Mouse (Mus musculus) mature B cell (primary cell): ENCODE data around the gene Clps.
"Not testable (repeated sequence)": the region's sequence is repeated elsewhere in the genome, so short reads cannot be mapped to it uniquely, and the experiment has no call there.

Experiments used
- in situ Hi-C: fragments of 300-500 bp; cut with MboI; formaldehyde crosslinking; loops from 2 replicates; pipeline ENCODE4 v1.14.3; 2019

Gene Clps

DNA sequence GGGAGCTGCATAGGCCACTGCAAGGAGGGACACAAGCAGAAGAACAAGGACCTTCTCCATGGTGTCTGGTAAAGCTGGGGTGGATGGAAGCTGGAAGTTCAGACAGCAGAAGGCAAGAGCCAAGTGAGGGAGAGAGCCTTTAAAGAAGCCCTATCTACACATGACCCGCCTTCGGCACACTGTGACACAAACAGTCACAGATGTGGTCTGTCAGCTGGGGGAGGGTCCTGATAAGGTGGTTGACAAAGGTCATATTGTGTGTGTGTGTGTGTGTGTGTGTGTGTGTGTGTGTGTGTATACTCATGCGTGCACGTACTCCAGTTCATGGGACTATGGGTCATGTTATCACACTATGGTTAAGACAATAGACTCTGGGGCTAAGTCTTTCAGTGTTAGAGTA, at the start of gene Clps:
TSS of gene Clps (minus strand) at position 169 of the 400 bp plus-strand sequence.
- in situ Hi-C loops: no loop called here

DNA sequence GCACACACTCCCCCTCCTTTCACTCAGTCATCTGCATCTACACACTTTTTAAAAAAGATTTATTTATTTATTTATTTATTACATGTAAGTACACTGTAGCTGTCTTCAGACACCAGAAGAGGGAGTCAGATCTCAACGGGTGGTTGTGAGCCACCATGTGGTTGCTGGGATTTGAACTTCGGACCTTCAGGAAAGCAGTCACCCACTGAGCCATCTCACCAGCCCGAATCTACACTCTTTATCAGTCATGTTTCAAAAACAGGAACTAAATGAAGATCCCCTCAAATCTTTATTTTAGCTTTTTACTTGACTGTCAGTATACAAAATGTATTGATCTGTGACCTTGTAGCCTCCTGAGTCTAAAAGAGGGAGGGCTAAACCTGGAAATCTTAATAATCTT, 49.0 kb upstream of the Clps start:
- in situ Hi-C loops: no loop called here

DNA sequence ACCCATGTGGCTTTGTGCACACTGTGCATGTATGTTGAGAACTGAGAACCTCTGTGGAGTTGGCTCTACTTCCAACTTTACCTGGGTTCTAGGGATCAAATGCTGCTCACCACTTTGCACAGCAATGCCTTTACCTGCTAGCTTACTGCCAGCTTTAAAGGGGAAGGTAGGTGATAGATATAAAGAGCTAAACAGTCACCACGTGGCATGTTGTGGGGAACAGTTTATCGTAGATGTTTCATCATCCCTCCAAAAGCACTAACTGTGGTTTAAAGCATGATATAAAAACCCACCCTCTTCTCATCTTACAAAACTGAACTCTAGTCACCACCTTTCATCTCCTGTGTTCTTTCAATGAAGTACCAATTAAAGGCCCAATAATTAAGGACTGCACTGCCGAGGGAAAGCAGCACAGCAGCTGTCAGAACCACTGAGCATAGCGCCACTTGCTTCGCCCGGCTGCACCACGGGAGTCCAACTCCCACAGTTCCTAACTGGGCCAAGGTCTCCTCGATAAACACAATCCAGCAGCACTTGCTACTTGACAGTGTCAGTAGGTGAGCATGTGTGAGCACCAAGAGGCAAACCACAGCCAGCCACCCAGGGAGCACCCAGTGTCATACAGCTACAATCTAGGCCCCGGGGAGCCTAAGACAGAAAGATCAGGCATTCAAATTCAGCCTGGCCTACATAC, 41.1 kb upstream of the Clps start:
- in situ Hi-C loops: no loop called here

DNA sequence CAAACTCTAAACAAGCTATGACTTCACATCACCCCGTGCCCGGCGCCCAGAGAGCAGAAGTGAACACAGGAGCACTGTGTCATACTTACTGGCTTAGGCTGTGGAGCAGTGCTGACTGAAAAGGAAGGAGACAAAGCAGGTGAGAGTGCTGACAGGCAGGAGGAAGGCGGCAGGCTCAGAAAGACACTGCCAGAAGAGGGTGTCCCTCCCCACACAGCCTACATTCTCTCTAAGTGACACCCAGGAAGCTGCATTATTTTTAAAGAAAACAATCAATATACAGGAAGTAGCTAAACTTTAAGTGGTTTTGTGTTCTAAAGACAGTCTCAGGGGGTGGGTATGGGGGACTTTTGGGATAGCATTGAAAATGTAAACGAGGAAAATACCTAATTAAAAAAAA, 40.2 kb upstream of the Clps start:
- in situ Hi-C loops: no loop called here

DNA sequence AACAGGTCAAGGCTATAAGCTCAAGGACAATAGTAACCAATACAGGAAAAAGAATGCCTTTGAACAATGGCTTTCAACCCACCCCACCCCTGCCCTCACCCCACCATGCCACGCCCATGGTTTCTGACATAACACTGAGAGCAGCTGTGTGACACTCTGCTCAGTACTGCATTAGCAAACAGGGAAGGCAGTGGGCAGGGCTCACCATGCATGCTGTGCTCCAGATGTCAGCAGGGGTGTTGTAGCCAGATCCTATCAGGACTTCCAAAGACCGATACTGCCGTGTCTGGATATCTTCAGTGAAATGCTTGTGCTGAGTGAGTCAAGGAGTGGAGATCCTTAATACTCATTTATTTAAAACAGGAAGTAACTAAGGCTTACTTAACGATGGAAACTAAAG, 33.4 kb upstream of the Clps start:
- in situ Hi-C loops: no loop called here

DNA sequence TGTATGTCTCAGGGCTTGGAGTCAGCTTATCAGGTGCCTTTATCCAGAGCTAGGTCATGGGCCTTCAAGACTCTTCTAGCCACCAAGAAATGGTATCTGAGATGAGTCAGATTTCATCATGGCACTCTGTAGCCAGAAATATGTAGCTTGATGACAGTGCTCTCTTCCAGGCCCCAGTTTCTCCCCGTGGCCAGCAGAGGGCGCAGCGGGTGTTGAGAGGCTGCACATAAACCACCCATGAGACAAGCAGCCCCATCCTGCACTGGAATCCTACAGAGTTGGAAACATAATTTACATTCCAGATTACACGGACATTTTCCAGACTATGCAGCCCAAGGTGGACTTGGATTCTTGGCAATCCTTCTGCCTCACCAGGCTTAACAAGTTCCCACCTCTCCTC, 32.4 kb upstream of the Clps start:
- in situ Hi-C loops: no loop called here

DNA sequence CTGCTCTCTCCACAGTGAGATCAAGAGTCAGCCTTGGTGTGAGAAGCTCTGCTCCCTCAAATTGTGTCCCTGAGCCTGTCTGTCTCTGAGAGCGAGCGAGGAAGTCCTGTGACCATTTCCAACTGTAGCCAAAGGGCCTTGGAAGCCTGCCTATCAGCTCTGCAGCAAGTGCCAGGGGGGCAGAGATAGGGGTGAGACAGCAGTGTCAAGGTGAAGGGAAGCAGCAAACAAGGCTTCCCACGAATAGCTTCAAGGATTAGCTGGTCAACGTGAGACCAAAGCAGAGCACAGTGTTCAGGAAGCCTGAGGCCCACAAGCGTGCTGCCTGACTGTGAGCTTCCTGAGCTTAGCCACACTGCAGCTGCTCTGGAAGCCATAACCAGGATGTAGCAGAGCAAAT, 30.9 kb upstream of the Clps start:
- in situ Hi-C loops: no loop called here

GRCm38 (mm10) chr17:28590596-28590995, 30.0 kb upstream of the Clps start:
- in situ Hi-C loops: no loop called here

- in situ Hi-C loops: no loop called here
These were observed 28.0 kb upstream of the Clps start for GRCm38 (mm10) chr17:28588591-28588990.

DNA sequence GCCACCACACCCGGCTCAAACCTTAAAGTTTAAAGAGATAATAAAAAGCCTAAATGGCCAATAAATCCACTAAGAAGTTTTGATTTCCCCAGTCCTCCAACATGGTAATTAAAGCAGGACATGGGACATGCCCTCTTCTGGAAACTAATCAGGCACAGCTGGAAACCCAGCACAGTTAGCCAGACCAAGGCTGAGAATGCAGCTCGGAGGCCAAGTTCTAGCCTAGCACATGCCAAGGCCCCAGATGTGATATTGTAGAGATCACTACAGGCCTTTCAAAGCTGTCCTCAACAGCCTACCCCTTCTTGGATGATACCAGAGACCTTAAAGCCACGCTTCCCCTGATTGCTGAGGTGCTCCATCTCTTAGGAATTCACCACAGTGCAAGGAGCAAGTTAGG, 25.9 kb upstream of the Clps start:
- in situ Hi-C loops: no loop called here

DNA sequence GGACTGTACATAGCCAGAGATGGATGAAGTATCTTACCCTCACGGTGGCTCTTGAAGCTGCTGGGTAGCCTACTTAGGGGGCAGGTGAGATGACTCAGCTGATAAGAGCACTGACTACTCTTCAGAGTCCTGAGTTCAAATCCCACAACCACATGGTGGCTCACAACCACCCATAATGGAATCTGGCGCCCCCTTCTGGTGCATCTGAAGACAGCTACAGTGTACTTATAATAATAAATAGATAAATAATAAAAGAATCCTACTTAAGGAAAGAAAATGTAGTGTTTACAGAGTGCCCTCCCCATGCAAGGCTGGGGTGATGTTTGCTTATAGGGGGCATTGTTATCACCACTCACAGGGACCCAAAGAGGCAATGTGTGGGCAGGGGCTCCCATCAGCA, 20.5 kb upstream of the Clps start:
- in situ Hi-C loops: no loop called here

DNA sequence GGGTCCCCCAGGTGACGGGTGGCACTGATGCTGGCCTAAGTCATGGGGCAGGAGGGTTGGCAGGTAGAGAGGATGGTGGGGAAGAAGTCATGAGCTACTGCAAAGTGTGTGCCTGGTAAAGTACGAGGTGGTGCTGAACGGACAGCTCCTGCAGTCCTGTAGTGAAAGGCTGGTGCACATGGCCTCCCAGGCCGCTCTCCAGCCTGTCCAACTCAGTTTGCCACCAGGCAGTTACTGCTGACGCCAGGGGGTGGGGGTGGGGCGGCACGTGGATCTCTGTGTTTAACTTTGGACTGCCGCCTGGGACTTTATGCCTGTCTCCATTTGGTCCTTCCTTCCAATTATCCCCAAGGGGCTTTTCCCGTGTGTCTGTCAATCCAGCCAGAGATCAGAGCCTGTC, 19.8 kb upstream of the Clps start:
- in situ Hi-C loops: no loop called here

DNA sequence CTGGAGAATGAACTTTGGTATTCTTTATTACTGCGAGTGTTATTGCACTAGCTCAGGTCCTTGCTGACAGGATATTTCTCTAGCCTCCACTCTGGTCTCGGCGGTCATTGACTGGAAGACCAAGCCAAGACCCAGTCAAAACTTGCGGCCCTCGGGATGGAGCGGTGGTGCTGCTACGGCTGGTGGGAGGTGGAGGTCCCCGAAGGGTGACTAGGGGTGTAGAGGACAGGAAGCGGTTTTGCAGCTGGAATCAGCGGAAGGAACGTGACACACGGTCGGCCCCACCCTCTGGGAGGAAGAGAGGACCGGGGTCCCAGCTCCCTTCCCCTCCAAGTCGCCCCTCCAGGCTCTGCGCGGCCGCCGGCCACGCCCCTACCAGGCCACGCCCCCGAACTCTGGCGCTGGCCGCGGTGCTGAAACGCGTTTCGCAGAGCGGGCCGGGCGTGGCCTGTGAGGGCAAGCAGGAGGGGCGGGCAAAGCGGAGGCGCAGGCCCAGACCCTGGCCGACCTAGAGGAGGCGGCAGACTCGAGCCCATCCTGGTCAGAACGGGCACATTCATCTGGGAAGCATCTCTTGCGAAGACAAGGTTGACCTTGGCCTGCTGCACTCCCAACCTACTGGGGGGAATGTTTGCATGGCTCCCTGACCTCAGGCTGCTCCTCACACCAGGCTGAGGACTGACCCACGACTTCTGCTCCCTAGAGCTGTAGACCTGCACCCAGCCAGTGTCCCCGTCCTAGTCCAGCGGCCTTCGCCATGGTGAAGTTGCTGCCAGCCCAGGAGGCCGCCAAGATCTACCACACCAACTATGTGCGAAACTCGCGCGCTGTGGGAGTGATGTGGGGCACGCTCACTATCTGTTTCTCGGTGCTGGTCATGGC, 14.9 kb upstream of the Clps start, which contains the start of gene Lhfpl5:
TSS of gene Lhfpl5 (plus strand) at position 398 of the 882 bp plus-strand sequence.
- in situ Hi-C loops: no loop called here

GRCm38 (mm10) chr17:28572941-28573340, 12.4 kb upstream of the Clps start:
- in situ Hi-C loops: no loop called here

DNA sequence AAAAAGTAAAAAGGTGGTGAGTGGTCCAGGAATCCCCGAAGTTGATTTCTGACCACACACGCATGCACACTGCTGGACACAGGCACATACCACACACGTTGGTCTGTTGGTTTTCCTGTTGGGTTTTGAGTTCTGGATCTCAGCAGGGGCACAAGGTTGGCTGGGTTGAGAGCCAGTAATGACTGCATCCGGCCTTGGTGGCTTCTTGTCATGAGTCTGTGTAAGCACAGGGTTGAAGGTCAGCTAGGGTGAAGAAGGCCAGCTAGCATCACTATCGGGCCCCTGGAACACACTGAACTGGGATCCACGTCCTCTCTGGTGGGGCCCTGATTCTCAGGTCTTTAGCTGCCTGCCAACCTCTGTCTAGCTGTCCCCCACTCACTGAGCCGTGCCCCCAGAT, 12.0 kb upstream of the Clps start:
- in situ Hi-C loops: no loop called here

DNA sequence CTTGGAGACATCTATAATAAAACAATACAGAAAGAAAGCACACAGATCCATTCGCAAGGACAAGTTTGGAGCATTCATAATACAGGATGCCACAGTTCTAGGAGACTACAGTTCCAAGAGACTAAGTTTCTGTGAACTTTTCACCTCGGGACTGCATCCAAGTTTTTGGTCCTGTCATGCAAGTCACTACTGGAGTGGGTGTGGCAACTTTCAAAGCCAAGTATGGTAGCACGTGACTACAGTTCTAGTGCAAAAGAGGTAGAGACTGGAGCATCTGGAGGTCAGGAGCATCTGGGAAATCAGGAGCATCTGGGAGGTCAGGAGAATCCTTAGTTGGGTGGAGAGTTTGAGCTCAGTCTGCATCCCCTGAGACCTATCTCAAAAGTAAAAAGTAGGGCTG, 11.3 kb upstream of the Clps start:
- in situ Hi-C loops: no loop called here

DNA sequence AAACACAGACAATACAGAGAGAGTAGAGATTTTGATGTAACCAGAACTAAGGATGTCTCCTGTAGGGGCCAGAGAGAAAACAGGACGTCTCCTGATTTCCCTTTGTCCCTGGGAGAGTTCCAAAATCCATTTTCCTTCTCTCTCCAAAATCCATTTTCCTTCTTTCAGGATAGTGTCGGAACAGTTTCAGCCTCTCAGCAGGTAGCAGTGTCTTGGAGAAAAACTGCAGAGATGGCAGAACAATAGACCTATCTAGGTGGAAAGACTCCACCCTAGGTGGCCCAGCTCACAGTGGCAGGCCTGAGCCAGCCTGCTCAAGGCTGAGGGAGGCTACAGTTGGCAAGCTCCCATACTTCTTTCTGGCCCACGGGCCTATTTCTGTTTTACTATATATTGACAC, 7.0 kb upstream of the Clps start:
- in situ Hi-C loops: no loop called here

DNA sequence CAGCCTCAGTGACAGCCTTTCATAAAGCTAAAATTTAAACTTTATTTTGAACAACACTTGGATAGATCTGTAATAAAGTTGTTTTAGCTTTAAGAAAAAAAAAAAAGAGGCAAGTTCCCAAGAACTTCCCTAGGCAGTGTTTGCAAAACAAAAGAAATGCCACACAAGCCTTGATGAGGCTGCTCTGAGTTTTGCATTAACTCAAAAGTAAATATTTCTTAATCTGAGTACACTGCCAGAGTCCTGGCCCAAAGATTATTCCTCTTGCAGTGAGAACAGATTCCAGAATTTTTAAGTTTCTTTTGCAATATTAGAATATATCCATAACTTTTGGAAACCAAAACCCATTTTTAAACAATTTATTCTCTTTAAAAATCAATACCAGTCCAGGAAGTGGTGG, 4.6 kb upstream of the Clps start:
- in situ Hi-C loops: no loop called here

- in situ Hi-C loops: no loop called here
These were observed 1.0 kb upstream of the Clps start for GRCm38 (mm10) chr17:28561613-28562012.

DNA sequence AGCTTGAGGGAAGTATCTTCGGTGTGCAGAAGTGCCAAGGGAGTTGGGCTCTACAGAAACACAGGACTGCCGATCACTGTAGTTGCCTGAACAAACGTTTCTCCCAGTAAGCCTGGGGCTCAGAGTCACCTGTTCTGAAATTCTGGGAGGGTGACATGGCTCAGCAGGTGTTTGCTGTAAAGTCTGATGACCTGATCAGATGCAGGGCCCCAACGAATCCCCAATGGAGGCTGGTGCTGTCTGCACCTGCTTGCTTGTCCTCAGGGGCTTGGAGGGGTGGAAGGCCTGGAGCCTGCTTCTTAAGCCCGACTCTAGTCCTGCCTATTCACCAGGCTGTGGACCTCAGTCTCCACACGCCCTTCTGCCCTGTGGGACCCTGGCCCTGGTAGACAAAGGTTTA, 2.8 kb downstream of the Clps start:
- in situ Hi-C loops: no loop called here

DNA sequence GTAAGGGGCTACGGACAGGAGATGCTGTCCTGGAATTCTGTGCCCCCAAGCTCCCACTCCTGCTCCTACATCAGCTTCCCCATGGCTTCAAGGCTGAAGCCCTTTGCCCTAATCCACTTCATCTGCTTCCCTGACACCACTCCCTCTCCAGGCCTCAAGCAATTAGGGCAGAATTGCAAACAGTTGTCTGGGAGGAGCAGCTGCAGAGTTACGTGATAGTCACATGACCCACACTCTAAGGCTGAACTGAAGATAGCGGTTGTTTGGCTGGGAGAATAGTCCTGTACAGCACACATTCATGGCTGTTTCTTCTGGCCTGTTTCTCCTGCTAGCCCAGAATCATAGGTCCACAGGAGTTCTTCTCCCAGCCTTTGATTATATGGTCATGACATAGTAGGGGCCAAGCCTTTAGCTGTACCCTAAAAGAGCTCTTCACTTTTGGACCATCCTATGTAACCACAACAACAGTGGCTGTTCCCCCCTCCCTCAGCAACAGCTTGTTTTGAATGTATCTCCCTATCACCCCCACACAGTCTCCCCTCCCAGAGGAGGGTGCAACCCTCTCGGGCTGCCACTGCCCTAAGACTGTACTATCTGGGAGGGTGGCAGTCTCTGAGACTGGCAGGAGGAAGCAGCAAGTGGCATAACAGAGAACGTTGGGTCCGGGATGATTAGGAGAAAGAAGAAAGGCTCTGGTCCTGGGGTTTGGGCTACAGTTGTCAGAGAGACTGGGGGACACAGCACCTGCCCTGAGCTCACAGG, 3.8 kb downstream of the Clps start:
- in situ Hi-C loops: no loop called here

DNA sequence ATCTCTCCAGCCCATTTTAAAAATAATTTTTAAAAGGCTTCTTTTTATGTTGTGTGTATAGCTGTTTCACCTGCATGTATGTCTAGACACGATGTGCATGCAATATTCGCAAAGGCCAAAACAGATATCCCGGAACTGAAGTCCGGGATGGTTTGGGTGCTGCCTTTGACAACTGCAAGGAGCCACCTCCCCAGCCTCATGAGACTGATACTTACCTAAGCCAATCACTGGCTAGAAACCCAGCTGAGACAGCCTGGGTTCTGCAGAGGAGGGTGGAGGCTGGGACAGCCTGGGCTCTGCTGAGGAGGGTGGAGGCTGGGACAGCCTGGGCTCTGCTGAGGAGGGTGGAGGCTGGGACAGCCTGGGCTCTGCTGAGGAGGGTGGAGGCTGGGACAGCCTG, 6.5 kb downstream of the Clps start:
- in situ Hi-C loops: not testable (repeated sequence)
